Mouse (Mus musculus) monocyte, adult 5-6 weeks (primary cell): ENCODE data around the gene Lyst. TPM values are rescaled to one million over a fixed set of nuclear protein-coding genes. Genes with fewer than 3 reads are reported as not detected.

Experiments used
- ATAC-seq: fragments of 153-309, 156-312 bp; replicated peaks from 2 replicates; pipeline ENCODE4 v1.8.0; 2017; ENCODE audit warnings: mild to moderate bottlenecking; ENCODE audit not compliant: low TSS enrichment, insufficient number of reproducible peaks, severe bottlenecking, poor library complexity, low FRiP score
- total RNA-seq: library from RNA; stranded (forward); fragments of 200-1000, 200-491, 200-594 nt; gene quantifications from 3 replicates; pipeline ENCODE4 v1.2.3, GENCODE M21; 2017

Gene Lyst
- total RNA-seq, 1 experiment from 2014 or later, result 73.5 TPM

GRCm38 (mm10) chr13:13798775-13799174 is 208.6 kb downstream of the Lyst start:
- no peak for ATAC-seq

GRCm38 (mm10) chr13:13808337-13809132 is 218.3 kb downstream of the Lyst start:
- ATAC-seq, result no peak

- ATAC-seq, result no peak
Observed at GRCm38 (mm10) chr13:13810885-13811284, 220.7 kb downstream of the Lyst start.

GRCm38 (mm10) chr13:13818696-13819095 is 228.5 kb downstream of the Lyst start:
- ATAC-seq, result no peak

GRCm38 (mm10) chr13:13820234-13821123 is 230.3 kb downstream of the Lyst start:
- no peak for ATAC-seq

- ATAC-seq, result no peak
Observed at GRCm38 (mm10) chr13:13824946-13825345, 234.7 kb downstream of the Lyst start.

- ATAC-seq, result no peak
Observed at GRCm38 (mm10) chr13:13826533-13826932, 236.3 kb downstream of the Lyst start.

GRCm38 (mm10) chr13:13828125-13828524 is 237.9 kb downstream of the Lyst start:
- no peak for ATAC-seq

Other genes starting within 250 kb of the Lyst start
- 54.3 to 120 TPM (median 68.3 TPM) in 3 replicates for gene Gpr137b, start 196.4 kb upstream of the Lyst start, total RNA-seq
- 1.8 to 8.3 TPM (median 3.0 TPM) in 3 replicates for gene Nid1, start 152.8 kb upstream of the Lyst start, total RNA-seq
- gene Gng4, start 193.7 kb downstream of the Lyst start, total RNA-seq, result not detected in 3 replicates